Mouse (Mus musculus): ENCODE results near the gene Rims1.

Gene Rims1

GRCm38 (mm10) chr1:22258356-22258755, 547.4 kb downstream of the Rims1 start:
- no peak for DNase-seq (ENCODE audit: low read depth in 2 of 2, low spot score in 2 of 2)

- DNase-seq (ENCODE audit: low read depth in 2 of 2, low spot score in 2 of 2), result no peak
Observed at GRCm38 (mm10) chr1:22254278-22254677, 551.5 kb downstream of the Rims1 start.

GRCm38 (mm10) chr1:22252873-22253272, 552.9 kb downstream of the Rims1 start:
- DNase-seq (ENCODE audit: low read depth in 2 of 2, low spot score in 2 of 2), result no peak

DNA sequence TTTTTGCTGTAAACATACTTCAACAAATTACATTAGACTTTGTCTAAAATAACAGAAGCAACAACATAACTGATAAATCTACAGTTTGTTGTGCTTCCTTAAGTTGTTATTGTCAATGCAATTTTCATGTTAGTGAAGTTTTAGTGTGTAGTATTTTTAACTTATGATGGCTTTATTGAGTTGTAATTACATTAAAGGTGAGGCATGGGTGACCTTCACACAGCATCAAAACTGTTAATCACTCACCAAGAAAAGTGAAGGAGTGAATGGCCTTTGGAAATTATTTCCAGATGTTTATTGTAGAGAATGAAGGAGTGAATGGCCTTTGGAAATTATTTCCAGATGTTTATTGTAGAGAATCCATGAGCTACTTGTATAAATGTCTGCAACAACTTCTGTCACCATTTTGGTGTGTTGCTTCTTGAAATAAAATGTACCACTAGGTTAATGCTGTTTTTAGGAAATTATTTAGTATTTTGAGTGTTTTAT, 556.9 kb downstream of the Rims1 start:
- no peak for DNase-seq (ENCODE audit: low read depth in 2 of 2, low spot score in 2 of 2)

DNA sequence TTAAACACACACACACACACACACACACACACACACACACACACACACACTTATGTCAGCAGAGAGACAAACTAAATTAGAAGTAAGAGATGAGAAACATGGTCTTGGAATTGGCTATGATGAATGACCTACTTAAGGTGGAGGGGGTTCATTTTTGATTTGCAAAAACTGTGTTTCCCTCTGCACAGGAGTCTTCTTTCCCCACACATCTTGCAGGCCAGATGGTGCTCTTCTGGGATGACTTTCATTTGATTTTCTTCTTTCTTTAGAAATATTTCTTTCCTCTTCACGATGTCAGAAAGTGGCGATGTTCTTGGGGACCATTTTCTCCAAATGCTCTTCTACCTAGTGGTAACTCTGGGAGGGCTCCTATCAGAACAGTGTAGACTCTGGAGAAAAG, 560.0 kb downstream of the Rims1 start:
- DNase-seq (ENCODE audit: low read depth in 2 of 2, low spot score in 2 of 2), result no peak

Measured in CD8-positive naive resting alpha-beta T cell, adult 2 months (primary cell).